Mouse (Mus musculus) Patski (cell line): Measurements from ENCODE around the gene Gm2431. TPM values are rescaled to one million over a fixed set of nuclear protein-coding genes. Genes with fewer than 3 reads are reported as not detected.
"Not testable (repeated sequence)": the region's sequence is repeated elsewhere in the genome, so short reads cannot be mapped to it uniquely, and the experiment has no call there.

Experiments
- ATAC-seq: fragments of 100-300 bp; one replicate; pipeline ENCODE4 v1.8.0; 2021
- CTCF ChIA-PET: fragments of 350-600 bp; sonication (Branson Sonifier 250); formaldehyde crosslinking; loops from one replicate; lab custom pipeline; 2022; ENCODE audit warnings: inconsistent platforms; lab: Charles Lee
- POLR2A ChIA-PET: fragments of 350-600 bp; sonication (Branson Sonifier 250); formaldehyde crosslinking; loops from one replicate; lab custom pipeline; 2022; ENCODE audit warnings: antibody characterized with exemption, inconsistent platforms; lab: Charles Lee
- DNase-seq: peaks from one replicate; pipeline ENCODE4 v3.0.0-alpha.2; 2011; ENCODE audit warnings: low read depth, low spot score
- H3K27me3 ChIP-seq: fragments of 371-371 bp; one replicate; pipeline ENCODE4 v1.5.1; 2021
- CTCF ChIP-seq: fragments of 100-300 bp; IDR thresholded peaks from one replicate; pipeline ENCODE4 v1.5.1; 2021
- in situ Hi-C: fragments of 300-500 bp; cut with MboI; formaldehyde crosslinking; loops from 3 replicates; pipeline ENCODE4 v1.11.1; 2018; ENCODE audit warnings: low pct_unique_long_range_greater_than_20kb, mixed read lengths
- polyA plus RNA-seq: library from polyadenylated mRNA; unstranded; gene quantifications from one replicate; pipeline ENCODE4 v1.2.3, GENCODE M21; 2021

Gm2431 gene
- polyA plus RNA-seq = not detected

DNA sequence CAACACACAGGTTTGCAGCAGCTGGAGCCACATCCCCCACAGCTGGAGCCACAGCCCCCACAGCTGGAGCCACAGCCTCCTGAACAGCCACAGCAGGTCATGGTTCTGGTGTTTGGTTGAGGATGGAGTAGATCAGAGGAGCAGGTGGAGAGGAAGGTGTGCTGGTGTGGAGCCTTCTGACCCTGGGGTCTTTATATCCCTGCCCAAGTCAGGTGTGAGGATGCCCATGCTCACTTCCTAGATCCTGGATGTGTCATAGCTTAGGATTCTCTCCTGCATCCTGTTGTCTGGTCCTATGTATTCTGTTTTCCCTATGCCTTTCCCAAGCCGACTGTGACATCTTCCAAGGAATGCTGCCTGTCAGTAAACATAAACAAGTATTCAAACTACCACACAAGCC lies at the start of gene Gm2431:
Gm2431 (minus strand) TSS at position 101 of the 400 bp plus-strand sequence.
- CTCF ChIA-PET, in situ Hi-C loops, DNase-seq: not testable (repeated sequence)

DNA sequence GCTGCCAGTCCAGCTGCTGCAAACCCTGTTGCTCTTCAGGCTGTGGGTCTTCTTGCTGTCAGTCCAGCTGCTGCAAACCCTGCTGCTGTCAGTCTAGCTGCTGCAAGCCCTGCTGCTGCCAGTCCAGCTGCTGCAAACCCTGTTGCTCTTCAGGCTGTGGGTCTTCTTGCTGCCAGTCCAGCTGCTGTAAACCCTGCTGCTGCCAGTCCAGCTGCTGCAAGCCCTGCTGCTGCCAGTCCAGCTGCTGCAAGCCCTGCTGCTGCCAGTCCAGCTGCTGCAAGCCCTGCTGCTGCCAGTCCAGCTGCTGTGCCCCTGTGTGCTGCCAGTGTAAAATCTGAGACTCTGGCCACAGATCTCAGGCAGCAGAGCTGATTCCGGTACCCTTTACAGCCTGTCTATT lies 45.8 kb upstream of the Gm2431 start:
- DNase-seq, ATAC-seq, POLR2A ChIA-PET, in situ Hi-C loops: not testable (repeated sequence)
- CTCF ChIA-PET = interaction anchor here (2.0 kb wide), 1 partner anchor 13 kb away, joined by 6 read pairs; no protein-coding TSS in a partner anchor
- peaks cover 16% of the 10 kb centered on the region for H3K27me3 ChIP-seq

More for the DNA sequence above, at the start of gene Gm2431:
- ATAC-seq, POLR2A ChIA-PET, H3K27me3 ChIP-seq: not testable (repeated sequence)

DNA sequence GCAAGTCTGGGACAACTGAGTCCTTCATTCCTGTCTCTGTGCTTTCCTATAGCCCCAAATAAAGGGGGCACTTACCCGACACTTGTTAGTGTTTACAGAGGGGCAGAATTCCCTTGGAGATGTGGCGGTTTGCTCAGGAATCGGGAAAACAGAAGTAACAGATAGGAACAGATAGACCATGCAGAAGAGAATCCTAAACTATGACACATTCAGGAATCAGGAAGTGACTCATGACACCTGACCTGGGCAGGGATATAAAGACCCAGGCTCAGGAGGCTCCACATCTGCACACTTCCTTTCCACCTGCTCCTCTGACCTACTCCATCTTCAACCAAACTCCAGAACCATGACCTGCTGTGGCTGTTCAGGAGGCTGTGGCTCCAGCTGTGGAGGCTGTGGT lies 45.1 kb upstream of the Gm2431 start, which contains the start of gene Krtap5-4:
Krtap5-4 (plus strand) TSS at position 301 of the 400 bp plus-strand sequence.
- no peak for TF ChIP-seq CTCF
- POLR2A ChIA-PET = no interaction called here
- CTCF ChIA-PET = interaction anchor here (2.0 kb wide), 1 partner anchor 14 kb away, joined by 6 read pairs; no protein-coding TSS in a partner anchor
- no peak for ATAC-seq
- in situ Hi-C loops = no loop called here
- H3K27me3 ChIP-seq = peaks cover 16% of the 10 kb centered on the region
- DNase-seq = no peak

DNA sequence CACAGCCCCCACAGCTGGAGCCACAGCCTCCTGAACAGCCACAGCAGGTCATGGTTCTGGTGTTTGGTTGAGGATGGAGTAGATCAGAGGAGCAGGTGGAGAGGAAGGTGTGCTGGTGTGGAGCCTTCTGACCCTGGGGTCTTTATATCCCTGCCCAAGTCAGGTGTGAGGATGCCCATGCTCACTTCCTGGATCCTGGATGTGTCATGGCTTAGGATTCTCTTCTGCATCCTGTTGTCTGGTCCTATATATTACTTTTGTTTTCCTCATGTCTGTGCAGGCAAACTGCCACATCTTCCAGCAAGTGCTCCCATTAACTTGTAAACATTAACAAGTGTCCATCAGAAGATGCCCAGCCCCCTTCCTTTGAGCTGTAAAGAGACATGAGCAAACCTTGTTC lies 38.9 kb upstream of the Gm2431 start, which contains the start of gene Krtap5-1:
Krtap5-1 (minus strand) TSS at position 101 of the 400 bp plus-strand sequence.
- in situ Hi-C loops, ATAC-seq, POLR2A ChIA-PET, DNase-seq, CTCF ChIA-PET: not testable (repeated sequence)
- peaks cover 18% of the 10 kb centered on the region for H3K27me3 ChIP-seq

DNA sequence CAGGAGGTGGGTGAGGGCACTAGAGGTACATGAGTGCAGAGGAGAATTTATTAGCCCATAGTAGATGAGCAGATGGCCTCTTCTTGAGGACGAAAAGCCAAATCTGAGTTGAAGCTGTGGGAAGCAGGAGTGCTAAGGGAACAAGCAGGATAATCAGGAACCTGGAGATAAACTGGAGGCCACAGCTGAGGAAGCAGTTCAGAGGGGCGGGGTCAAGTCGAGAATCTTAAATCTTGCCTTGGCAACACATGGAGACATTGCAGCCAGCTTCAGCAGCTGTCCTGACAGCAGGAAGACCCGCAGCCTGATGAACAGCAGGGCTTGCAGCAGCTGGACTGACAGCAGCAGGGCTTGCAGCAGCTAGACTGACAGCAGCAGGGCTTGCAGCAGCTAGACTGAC lies 38.0 kb upstream of the Gm2431 start:
- in situ Hi-C loops, POLR2A ChIA-PET, ATAC-seq, DNase-seq: not testable (repeated sequence)
- CTCF ChIA-PET = interaction anchor here (1.1 kb wide), 1 partner anchor 18 kb away, joined by 3 read pairs; no protein-coding TSS in a partner anchor
- peaks cover 14% of the 10 kb centered on the region for H3K27me3 ChIP-seq

DNA sequence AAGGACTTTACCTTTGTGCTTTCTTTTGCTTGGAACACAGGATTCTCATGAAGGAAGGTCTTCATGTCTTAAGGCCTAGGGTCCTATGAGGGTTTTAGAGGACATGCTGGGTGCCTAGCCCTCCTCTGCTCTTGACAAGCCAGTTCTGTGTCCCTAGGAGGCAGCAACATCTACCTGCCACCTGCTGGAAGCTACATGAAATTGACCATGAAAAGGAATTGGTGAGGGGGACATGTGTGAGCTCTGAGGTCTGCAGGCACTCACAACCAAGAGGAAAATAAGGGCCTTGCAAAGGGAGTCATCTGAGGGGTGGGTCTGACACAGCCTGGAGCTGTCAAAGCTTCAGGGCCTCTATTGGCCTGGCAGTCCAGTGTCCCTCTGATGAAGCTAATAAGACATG lies 37.3 kb upstream of the Gm2431 start:
- in situ Hi-C loops = no loop called here
- TF ChIP-seq CTCF = peak; percentile 12
- ATAC-seq (no peak), DNase-seq (no peak)
- peaks cover 14% of the 10 kb centered on the region for H3K27me3 ChIP-seq
- POLR2A ChIA-PET = no interaction called here
- CTCF ChIA-PET = interaction anchor here (1.1 kb wide), 1 partner anchor 18 kb away, joined by 3 read pairs; no protein-coding TSS in a partner anchor

DNA sequence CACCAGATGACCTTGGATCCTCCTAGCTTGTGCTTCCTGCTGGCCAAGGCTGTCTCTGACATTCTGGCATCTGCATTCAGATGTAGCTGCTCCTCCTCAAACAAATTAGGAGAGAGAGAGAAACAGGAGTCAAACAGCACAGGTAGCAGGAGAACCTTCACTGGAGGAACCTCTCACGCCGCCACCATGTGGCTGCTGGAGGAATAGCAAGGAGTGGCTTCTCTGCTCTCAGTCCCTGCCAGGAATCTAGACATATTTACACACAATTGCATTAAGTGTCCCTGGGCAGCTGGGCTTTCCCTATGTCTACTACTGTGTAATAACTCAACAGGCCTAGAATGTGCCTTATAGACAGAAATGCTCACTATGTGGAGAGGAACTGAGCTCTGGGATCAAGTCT lies 35.7 kb upstream of the Gm2431 start:
- ATAC-seq, in situ Hi-C loops, DNase-seq: not testable (repeated sequence)

DNA sequence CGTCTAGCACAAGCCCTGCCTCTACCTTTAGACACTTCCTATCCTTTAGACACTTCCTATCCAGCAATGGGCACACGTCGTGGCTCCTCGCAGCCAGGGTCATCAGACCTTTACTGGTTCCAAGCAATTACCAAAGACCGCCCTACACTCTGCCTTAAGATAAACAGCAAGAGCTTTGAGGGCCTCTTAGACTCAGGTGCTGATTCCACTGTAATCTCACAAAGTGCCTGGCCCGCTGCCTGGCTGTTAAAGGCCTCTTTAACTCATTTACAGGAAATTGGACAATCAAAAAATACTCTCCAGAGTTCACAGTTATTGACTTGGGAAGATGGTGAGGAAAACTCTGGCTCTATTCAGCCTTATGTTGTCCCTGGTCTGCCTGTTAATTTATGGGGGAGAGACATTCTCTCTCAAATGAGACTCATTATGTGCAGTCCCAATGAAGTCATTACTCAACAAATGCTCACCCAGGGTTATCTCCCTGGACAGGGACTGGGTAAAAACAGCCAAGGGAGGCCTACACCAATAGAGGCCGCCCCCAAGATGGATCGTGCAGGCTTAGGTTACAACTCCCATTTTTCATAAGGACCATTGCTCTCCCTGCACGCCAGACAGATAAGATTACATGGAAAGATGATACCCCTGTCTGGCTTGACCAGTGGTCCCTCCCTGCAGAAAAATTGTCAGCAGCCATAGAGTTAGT lies 27.9 kb upstream of the Gm2431 start:
- DNase-seq, in situ Hi-C loops, POLR2A ChIA-PET, ATAC-seq, H3K27me3 ChIP-seq, CTCF ChIA-PET: not testable (repeated sequence)

More for the DNA sequence above, 35.7 kb upstream of the Gm2431 start:
- ChIA-PET CTCF (interaction anchor here (0.9 to 1.3 kb wide), 4 partner anchors 10 to 41 kb away, joined by 3 to 4 read pairs (median 4); no protein-coding TSS in a partner anchor), POLR2A (interaction anchor here (0.6 kb wide), 1 partner anchor 633 kb away, joined by 8 read pairs; no protein-coding TSS in a partner anchor)
- H3K27me3 ChIP-seq = not testable (repeated sequence)
- peak; percentile 62 for TF ChIP-seq CTCF

DNA sequence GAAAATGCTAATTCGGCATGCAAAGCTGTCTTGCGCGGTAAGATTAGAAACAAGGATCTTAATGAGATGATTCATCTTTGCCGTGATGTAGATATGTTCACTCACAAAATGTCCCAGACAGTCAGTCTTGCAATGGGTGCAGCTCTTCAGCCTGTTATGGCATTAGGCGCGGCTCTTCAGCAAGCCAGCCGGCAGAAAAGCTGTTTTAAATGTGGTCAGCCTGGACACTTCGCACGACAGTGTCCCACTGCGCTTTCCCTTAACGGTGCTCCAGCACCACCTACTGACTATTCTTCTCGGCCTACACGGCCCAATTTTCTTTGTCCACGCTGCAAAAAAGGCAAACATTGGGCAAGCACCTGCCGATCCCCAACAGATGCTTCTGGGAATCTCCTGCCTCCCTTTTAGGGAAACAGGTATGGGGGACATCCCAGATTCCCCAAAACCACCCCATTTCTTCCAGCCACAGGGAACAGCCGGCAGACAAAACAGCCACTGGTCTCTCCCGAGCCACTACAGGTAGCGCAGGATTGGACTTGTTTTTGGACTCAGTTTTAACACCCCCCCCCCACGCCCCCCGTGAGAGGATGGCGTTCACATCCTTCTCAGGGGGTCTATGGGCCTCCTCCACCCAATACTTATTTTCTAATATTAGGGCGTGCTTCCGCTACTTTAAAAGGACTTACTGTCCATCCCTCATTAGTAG lies 27.1 kb upstream of the Gm2431 start:
- peaks cover 5% of the 10 kb centered on the region for H3K27me3 ChIP-seq
- in situ Hi-C loops = no loop called here
- ATAC-seq (no peak), DNase-seq (no peak)
- TF ChIP-seq CTCF = no peak
- POLR2A ChIA-PET = no interaction called here
- CTCF ChIA-PET = interaction anchor here (1.0 to 1.7 kb wide), 6 partner anchors 9 to 33 kb away, joined by 3 to 8 read pairs (median 6); no protein-coding TSS in a partner anchor

DNA sequence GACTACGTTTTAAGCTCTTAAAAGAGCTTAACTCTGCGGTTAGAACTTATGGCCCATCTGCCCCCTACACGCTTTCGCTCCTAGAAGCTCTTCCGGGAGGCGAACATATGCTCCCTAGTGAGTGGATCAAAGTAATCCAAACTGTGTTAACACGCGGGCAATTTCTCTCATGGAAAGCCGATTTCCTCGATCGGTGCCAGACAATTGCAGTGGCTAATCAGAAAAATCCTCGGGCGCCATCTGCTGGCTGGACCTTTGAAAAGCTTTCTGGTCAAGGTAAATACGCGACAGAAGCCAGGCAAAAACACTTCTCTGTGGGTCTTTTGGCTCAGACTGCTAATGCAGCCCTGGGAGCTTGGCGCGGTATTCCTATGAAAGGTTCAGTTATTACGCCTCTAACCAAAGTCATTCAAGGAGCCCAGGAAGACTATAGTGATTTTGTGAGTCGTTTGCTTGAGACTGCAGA lies 26.5 kb upstream of the Gm2431 start:
- in situ Hi-C loops = no loop called here
- peaks cover 5% of the 10 kb centered on the region for H3K27me3 ChIP-seq
- peak; percentile 85 for TF ChIP-seq CTCF
- ATAC-seq (peak; percentile 73), DNase-seq (peak; percentile 60)
- ChIA-PET CTCF (interaction anchor here (1.0 to 1.7 kb wide), 6 partner anchors 8 to 34 kb away, joined by 3 to 8 read pairs (median 6); no protein-coding TSS in a partner anchor), POLR2A (no interaction called here)
